Mouse (Mus musculus) testis, adult 2 months (tissue): ENCODE data around the gene Olfr1325.
"Not testable (repeated sequence)": the region's sequence is repeated elsewhere in the genome, so short reads cannot be mapped to it uniquely, and the experiment has no call there.

Experiments
- CTCF ChIP-seq: fragments of 200-500 bp; IDR thresholded peaks from 2 replicates; pipeline ENCODE4 v1.5.1; 2012; ENCODE audit warnings: low read depth, mild to moderate bottlenecking, inconsistent platforms, low read length, moderate library complexity; ENCODE audit not compliant: control insufficient read depth, insufficient read depth, insufficient replicate concordance
- POLR2A ChIP-seq: fragments of 200-500 bp; IDR thresholded peaks from 2 replicates; pipeline ENCODE4 v1.6.1; 2012; ENCODE audit warnings: low read depth, mild to moderate bottlenecking, inconsistent platforms, low read length, moderate library complexity; ENCODE audit not compliant: control insufficient read depth

DNA sequence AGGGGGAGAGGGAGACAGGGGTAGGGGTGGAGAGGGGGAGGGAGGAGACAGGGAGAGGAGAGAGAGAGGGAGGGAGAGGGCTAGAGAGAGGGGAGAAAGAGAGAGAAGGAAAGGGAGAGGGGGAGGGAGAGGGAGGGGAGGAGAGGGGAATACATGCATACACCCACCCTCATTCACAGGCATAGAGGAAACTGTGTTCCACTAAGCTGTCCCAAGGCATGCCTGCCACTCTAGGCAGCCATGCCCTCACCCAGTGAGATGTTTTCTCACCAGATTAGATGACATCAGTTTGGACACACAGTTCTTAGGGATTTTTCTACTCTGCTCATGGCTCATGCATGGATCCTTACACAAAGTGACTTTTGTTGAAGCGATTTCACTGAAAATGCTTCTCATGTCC, 53.9 kb downstream of the Olfr1325 start:
- not testable (repeated sequence) for TF ChIP-seq POLR2A, CTCF
